Mouse (Mus musculus) myocyte (in vitro differentiated cells): ENCODE data around the gene Psmb11.

Source experiments
- CEBPB ChIP-seq: IDR thresholded peaks from 2 replicates; pipeline ENCODE4 v1.6.1; 2011; ENCODE audit warnings: mild to moderate bottlenecking, moderate library complexity; ENCODE audit not compliant: poor library complexity, insufficient read depth, severe bottlenecking
- E2F4 ChIP-seq: IDR thresholded peaks from one replicate; pipeline ENCODE4 v1.6.1; 2011; ENCODE audit warnings: mild to moderate bottlenecking, control low read depth, moderate library complexity; ENCODE audit not compliant: insufficient read depth
- MAX ChIP-seq: IDR thresholded peaks from one replicate; pipeline ENCODE4 v1.6.1; 2011; ENCODE audit warnings: low read depth, mild to moderate bottlenecking, control low read depth
- MYOD1 ChIP-seq, 3 experiments: IDR thresholded peaks; one replicate each; pipeline ENCODE4 v1.6.1; 2011; ENCODE audit warnings: control low read depth in 2 of 3, low read depth in 2 of 3, mild to moderate bottlenecking in 2 of 3, moderate library complexity in 1 of 3; ENCODE audit not compliant: insufficient read length in 2 of 3, control insufficient read depth in 1 of 3
- MYOG ChIP-seq, 3 experiments: IDR thresholded peaks; one replicate each; pipeline ENCODE4 v1.6.1; 2011; ENCODE audit warnings: control low read depth in 2 of 3, low read depth in 2 of 3, mild to moderate bottlenecking in 2 of 3; ENCODE audit not compliant: insufficient read length in 2 of 3, control insufficient read depth in 1 of 3, insufficient read depth in 1 of 3
- POLR2A ChIP-seq: IDR thresholded peaks from one replicate; pipeline ENCODE4 v1.6.1; 2011; ENCODE audit warnings: low read depth, mild to moderate bottlenecking, control low read depth, moderate library complexity; ENCODE audit not compliant: insufficient read length
- POLR2AphosphoS2 ChIP-seq: IDR thresholded peaks from one replicate; pipeline ENCODE4 v1.6.1; 2011; ENCODE audit warnings: low read depth, control low read depth; ENCODE audit not compliant: insufficient read length
- REST ChIP-seq: IDR thresholded peaks from one replicate; pipeline ENCODE4 v1.6.1; 2011; ENCODE audit warnings: mild to moderate bottlenecking, control low read depth, moderate library complexity; ENCODE audit not compliant: insufficient read depth, insufficient read length
- SRF ChIP-seq: IDR thresholded peaks from one replicate; pipeline ENCODE4 v1.6.1; 2011; ENCODE audit warnings: low read depth; ENCODE audit not compliant: control insufficient read depth, insufficient read length
- TCF12 ChIP-seq: IDR thresholded peaks from one replicate; pipeline ENCODE4 v1.6.1; 2011; ENCODE audit warnings: mild to moderate bottlenecking, control low read depth; ENCODE audit not compliant: poor library complexity, insufficient read depth, severe bottlenecking
- TCF3 ChIP-seq: IDR thresholded peaks from one replicate; pipeline ENCODE4 v1.6.1; 2011; ENCODE audit warnings: low read depth, control low read depth; ENCODE audit not compliant: insufficient read length
- USF1 ChIP-seq: IDR thresholded peaks from one replicate; pipeline ENCODE4 v1.6.1; 2011; ENCODE audit warnings: low read depth, mild to moderate bottlenecking, control low read depth, moderate library complexity

DNA sequence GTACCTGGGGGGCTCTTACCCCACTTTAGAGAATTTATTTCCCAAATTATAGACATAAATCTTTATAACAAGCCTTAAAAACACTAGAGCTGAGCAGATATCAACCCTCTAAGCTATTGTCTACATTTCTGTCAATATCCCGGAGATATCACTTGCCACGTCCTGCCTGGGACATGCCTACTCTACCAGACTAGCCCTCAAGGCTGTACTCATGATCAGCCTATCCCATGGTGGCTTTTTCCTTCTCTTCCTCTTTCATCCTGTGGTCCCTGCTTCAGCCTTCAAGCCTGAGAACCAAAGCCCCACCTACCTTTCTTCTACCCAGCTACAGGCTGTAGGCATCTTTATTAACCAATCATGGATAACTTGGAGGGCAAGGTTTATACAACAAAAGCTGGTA, 8.6 kb downstream of the Psmb11 start:
- TF ChIP-seq POLR2A (no peak), TCF12 (no peak), CEBPB (no peak), E2F4 (no peak), MAX (no peak), MYOD1 (IDR thresholded peaks at IDR 0.05; ENCODE audit: control insufficient read depth in 1 of 3, insufficient read length in 2 of 3, low read depth in 2 of 3) (no peak), POLR2AphosphoS2 (no peak), SRF (no peak), MYOG (IDR thresholded peaks at IDR 0.05; ENCODE audit: control insufficient read depth in 1 of 3, insufficient read depth in 1 of 3, insufficient read length in 2 of 3, low read depth in 2 of 3) (no peak), USF1 (no peak), TCF3 (no peak), REST (no peak)
